Mouse (Mus musculus): ENCODE results near the gene Fcho1. TPM values are rescaled to one million over a fixed set of nuclear protein-coding genes. Genes with fewer than 3 reads are reported as not detected.

Fcho1 gene
- total and polyA plus RNA-seq, 2 experiments from 2014 or later: 68.7 to 97.2 TPM

DNA sequence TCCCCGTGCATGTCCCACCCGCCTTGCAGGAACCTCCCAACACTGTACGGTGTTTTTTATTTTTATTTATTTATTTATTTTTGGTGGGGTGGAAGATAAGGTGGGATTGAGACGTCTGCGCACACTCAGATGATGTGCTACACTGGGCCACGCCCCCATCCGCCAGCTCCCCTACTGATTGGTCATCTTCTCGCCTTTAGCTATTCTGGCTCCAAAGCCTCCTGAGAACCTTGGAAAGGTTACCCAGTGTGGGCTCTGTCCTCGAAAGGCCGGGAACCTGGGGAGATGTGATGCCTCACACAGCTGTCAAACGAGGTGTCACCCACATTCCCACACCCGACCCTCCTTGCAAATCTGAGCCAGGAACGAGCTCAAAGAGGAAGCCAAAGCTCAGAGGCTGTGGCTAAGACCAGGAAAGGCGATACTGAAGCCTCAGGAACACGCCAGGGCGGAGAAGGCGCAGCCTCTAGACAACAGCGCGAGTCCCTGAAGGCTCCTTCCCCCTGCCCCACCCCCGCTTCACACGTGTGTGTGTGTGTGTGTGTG, 2.8 kb upstream of the Fcho1 start:
- H3K36me3 ChIP-seq (ENCODE audit: insufficient read depth): no peaks in the 10 kb centered on the region
- DNase-seq: peak; percentile 86
- no peaks in the 10 kb centered on the region for H3K27me3 ChIP-seq (ENCODE audit: insufficient read depth, low read length)
- peak overlapping the region; percentile 44 for H3K4me3 ChIP-seq (ENCODE audit: low read depth, low read length)
- peak overlapping the region; percentile 62 for H3K9ac ChIP-seq
- peak; percentile 67 for ATAC-seq
- peaks cover 6% of the 10 kb centered on the region for H3K4me1 ChIP-seq (ENCODE audit: insufficient read depth)
- TF ChIP-seq CTCF (IDR thresholded peaks at IDR 0.05; ENCODE audit: low read depth): no peak
- H3K27ac ChIP-seq (ENCODE audit: low read depth, low read length): peak overlapping the region; percentile 85
- 6% methylated on average over 19 of the region's 21 CpGs for WGBS
- peak overlapping the region; percentile 84 for H3K4me2 ChIP-seq (ENCODE audit: low read depth)
- no peaks in the 10 kb centered on the region for H3K9me3 ChIP-seq (ENCODE audit: low read length)

DNA sequence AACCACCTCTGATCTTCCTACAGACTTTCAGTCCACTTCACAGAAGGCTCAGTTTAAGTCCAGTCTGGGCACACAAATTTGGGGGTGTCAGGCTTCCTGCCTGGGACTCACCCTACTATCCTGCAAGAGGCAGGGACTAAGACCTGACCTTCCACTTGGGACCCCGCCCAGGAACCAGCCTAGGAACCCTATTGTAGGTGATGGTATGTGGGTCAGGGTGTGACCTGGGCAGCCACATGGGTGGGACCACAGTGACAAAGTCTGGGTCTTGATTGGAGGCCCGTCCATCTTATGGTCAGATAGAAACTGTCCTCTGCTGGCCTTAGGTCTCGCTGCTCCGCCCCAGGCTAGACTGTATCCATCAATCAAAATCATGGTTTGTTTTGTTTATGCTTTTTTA, 1.1 kb downstream of the Fcho1 start:
- no peaks in the 10 kb centered on the region for H3K27me3 ChIP-seq (ENCODE audit: insufficient read depth, low read length)
- 80% methylated on average over 4 of the region's 4 CpGs for WGBS
- peak overlapping the region; percentile 58 for H3K4me2 ChIP-seq (ENCODE audit: low read depth)
- DNase-seq (no peak), ATAC-seq (no peak)
- H3K4me3 ChIP-seq (ENCODE audit: low read depth, low read length): peak overlapping the region; percentile 84
- peak overlapping the region; percentile 96 for H3K9ac ChIP-seq
- no peak overlapping the region for H3K27ac ChIP-seq (ENCODE audit: low read depth, low read length)
- H3K4me1 ChIP-seq (ENCODE audit: insufficient read depth): peaks cover 24% of the 10 kb centered on the region
- H3K36me3 ChIP-seq (ENCODE audit: insufficient read depth): 0 out of 2 replicates have a peak, but pooled peaks cover 4% of the 10 kb centered on the region
- TF ChIP-seq CTCF (IDR thresholded peaks at IDR 0.05; ENCODE audit: low read depth): no peak
- no peaks in the 10 kb centered on the region for H3K9me3 ChIP-seq (ENCODE audit: low read length)

DNA sequence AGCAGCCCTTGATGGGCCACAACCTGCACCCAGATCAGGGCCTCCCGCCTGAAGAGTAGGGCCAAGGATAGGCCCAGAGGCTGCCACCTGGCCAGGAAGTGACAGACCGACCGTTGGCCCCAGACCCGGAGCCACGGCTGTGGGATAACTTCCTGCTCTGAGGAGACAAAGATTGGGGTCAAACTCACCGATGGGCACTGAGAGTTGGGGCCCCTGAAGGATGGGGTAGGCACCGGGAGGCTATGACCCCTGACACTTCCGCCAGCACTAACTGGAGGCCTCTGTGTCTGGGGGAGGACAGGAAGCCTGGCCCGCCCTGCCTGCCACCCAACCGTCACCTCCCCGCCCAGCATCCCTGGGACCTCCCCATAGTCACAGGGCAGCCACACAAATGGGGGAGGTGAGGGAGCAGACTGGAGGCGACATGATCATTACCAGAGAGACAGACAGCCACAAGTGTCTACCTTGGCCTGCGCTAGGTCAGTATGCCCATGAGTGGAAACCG, 2.4 kb downstream of the Fcho1 start:
- H3K4me3 ChIP-seq (ENCODE audit: low read depth, low read length): no peak overlapping the region
- no peak overlapping the region for H3K27ac ChIP-seq (ENCODE audit: low read depth, low read length)
- WGBS: 73% methylated on average over 14 of the region's 14 CpGs
- no peak for DNase-seq
- 0 out of 2 replicates have a peak, but pooled peaks cover 8% of the 10 kb centered on the region for H3K36me3 ChIP-seq (ENCODE audit: insufficient read depth)
- H3K9ac ChIP-seq: no peak overlapping the region
- H3K9me3 ChIP-seq (ENCODE audit: low read length): no peaks in the 10 kb centered on the region
- ATAC-seq: no peak
- peaks cover 35% of the 10 kb centered on the region for H3K4me1 ChIP-seq (ENCODE audit: insufficient read depth)
- H3K27me3 ChIP-seq (ENCODE audit: insufficient read depth, low read length): no peaks in the 10 kb centered on the region
- TF ChIP-seq CTCF (IDR thresholded peaks at IDR 0.05; ENCODE audit: low read depth): no peak
- H3K4me2 ChIP-seq (ENCODE audit: low read depth): no peak overlapping the region

DNA sequence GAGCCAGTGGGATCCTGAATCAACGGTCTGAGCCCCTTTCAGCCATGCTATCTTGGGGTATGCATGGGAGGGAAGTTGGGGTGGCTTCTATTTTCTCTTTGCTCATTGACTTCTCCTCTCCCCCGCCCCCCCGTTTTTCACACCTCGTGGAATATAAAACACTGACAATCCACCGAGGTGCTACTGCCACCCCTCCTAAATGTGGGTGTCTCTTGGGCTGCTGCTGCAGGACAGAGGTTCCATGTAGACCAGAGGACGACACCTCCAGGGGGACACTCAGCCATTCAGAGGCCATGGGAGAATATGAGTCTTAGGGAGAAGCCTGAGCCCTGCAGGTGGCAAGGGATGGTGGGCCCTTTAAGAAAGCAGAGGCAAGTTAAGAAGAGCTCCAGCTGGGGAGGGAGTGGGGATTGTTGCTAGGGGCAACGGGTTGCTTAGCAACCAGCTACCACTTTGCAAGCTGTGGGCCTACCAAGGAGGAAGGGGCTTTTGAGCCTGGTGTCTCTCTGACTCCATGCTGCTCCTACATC, 5.5 kb downstream of the Fcho1 start:
- H3K4me2 ChIP-seq (ENCODE audit: low read depth): peak overlapping the region; percentile 32
- peaks cover 35% of the 10 kb centered on the region for H3K4me1 ChIP-seq (ENCODE audit: insufficient read depth)
- H3K9me3 ChIP-seq (ENCODE audit: low read length): no peaks in the 10 kb centered on the region
- H3K36me3 ChIP-seq (ENCODE audit: insufficient read depth): peaks cover 33% of the 10 kb centered on the region
- 0 out of 2 replicates have a peak overlapping the region, but pooled peaks have one; percentile 15 for H3K9ac ChIP-seq
- DNase-seq (peak; percentile 95), ATAC-seq (peak; percentile 92)
- 19% methylated on average over 7 of the region's 7 CpGs for WGBS
- H3K27me3 ChIP-seq (ENCODE audit: insufficient read depth, low read length): no peaks in the 10 kb centered on the region
- peak overlapping the region; percentile 79 for H3K27ac ChIP-seq (ENCODE audit: low read depth, low read length)
- no peak overlapping the region for H3K4me3 ChIP-seq (ENCODE audit: low read depth, low read length)
- no peak; the same call in none of the 2 replicates for TF ChIP-seq CTCF (IDR thresholded peaks at IDR 0.05; ENCODE audit: low read depth)

DNA sequence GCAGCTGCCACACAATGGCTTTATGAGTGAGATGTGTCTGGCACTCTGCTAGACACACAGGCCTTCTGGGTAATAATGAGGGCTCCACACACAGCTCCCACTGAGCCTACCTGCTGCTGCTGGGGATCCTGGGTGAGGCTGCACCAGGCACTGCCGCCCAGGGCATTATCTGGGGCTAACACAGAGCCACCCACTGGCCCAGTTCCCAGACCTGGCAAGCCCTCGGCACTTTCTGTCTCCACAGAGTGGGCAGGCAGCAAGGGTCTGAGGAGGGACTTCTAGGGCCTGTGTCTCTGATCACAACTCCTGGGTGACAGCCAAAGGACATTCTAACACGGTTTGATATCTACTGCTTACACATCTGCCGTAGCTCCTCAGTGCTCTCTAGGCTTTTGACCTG, 6.3 kb downstream of the Fcho1 start:
- Histone ChIP-seq H3K9ac (no peak overlapping the region), H3K27ac (ENCODE audit: low read depth, low read length) (peak overlapping the region; percentile 79), H3K4me3 (ENCODE audit: low read depth, low read length) (no peak overlapping the region), H3K9me3 (ENCODE audit: low read length) (no peaks in the 10 kb centered on the region), H3K4me1 (ENCODE audit: insufficient read depth) (peaks cover 30% of the 10 kb centered on the region), H3K4me2 (ENCODE audit: low read depth) (no peak overlapping the region), H3K36me3 (ENCODE audit: insufficient read depth) (peaks cover 40% of the 10 kb centered on the region), H3K27me3 (ENCODE audit: insufficient read depth, low read length) (no peaks in the 10 kb centered on the region)
- no peak for TF ChIP-seq CTCF (IDR thresholded peaks at IDR 0.05; ENCODE audit: low read depth)
- WGBS: 16% methylated on average over 4 of the region's 4 CpGs
- DNase-seq: peak; percentile 54
- peak; percentile 18; the same call in 1 of the 2 replicates for ATAC-seq

DNA sequence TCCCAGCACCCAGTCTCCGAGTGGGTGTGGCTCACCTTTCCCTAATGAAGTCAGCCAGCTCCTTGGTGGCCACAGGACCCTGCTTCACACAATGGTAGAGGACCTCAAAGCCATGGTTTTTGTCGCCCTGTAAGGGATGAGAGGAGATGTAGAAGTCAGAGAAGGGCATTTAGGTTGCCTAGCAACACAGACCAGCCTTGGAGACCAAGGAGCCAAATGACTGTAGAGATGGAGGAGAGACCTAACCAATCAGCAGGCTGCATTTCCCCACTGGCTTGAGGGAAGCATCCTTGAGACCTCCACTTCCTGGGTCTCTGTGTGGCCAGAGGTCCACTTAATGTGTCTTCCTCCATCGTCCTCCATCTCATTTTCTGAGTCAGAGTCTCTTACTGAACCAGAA, 7.3 kb downstream of the Fcho1 start:
- DNase-seq (no peak), ATAC-seq (no peak)
- no peak overlapping the region for H3K9ac ChIP-seq
- H3K4me1 ChIP-seq (ENCODE audit: insufficient read depth): peaks cover 29% of the 10 kb centered on the region
- H3K4me3 ChIP-seq (ENCODE audit: low read depth, low read length): no peak overlapping the region
- no peaks in the 10 kb centered on the region for H3K27me3 ChIP-seq (ENCODE audit: insufficient read depth, low read length)
- no peaks in the 10 kb centered on the region for H3K9me3 ChIP-seq (ENCODE audit: low read length)
- no peak overlapping the region for H3K4me2 ChIP-seq (ENCODE audit: low read depth)
- H3K27ac ChIP-seq (ENCODE audit: low read depth, low read length): 0 out of 2 replicates have a peak overlapping the region, but pooled peaks have one; percentile 15
- 29% methylated on average over 3 of the region's 3 CpGs for WGBS
- no peak for TF ChIP-seq CTCF (IDR thresholded peaks at IDR 0.05; ENCODE audit: low read depth)
- H3K36me3 ChIP-seq (ENCODE audit: insufficient read depth): peaks cover 49% of the 10 kb centered on the region

DNA sequence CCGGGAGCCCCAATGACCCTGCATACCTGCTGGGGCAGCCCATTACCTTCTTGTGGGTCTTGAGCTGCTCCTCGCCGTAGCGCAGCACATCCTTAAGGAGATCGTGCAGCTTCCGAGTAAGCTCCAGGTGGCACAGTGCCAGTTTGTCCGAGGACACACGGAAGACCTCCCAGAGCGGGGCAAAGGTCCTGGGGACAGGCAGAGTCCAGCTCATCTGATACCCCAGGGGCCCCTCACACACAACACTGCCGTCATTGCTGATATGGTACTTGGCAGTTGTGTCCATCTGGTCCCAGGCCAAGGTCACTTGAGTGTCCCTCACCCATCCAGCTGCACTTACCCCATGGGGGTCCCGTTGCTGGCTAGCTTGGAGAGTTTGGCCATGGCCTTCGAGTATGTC, 8.4 kb downstream of the Fcho1 start:
- no peaks in the 10 kb centered on the region for H3K9me3 ChIP-seq (ENCODE audit: low read length)
- no peak overlapping the region for H3K4me2 ChIP-seq (ENCODE audit: low read depth)
- H3K27ac ChIP-seq (ENCODE audit: low read depth, low read length): no peak overlapping the region
- no peak overlapping the region for H3K4me3 ChIP-seq (ENCODE audit: low read depth, low read length)
- no peak overlapping the region for H3K9ac ChIP-seq
- H3K27me3 ChIP-seq (ENCODE audit: insufficient read depth, low read length): no peaks in the 10 kb centered on the region
- 84% methylated on average over 12 of the region's 12 CpGs for WGBS
- TF ChIP-seq CTCF (IDR thresholded peaks at IDR 0.05; ENCODE audit: low read depth): no peak
- peaks cover 29% of the 10 kb centered on the region for H3K4me1 ChIP-seq (ENCODE audit: insufficient read depth)
- peaks cover 60% of the 10 kb centered on the region for H3K36me3 ChIP-seq (ENCODE audit: insufficient read depth)
- no peak for ATAC-seq
- DNase-seq: no peak

Measured in forebrain, postnatal 0 days (tissue).